Mouse (Mus musculus): ENCODE measurements around the gene Kdm5a.
A peak's percentile ranks its signal among the peaks of the same experiment; 100 is the strongest.

DNA sequence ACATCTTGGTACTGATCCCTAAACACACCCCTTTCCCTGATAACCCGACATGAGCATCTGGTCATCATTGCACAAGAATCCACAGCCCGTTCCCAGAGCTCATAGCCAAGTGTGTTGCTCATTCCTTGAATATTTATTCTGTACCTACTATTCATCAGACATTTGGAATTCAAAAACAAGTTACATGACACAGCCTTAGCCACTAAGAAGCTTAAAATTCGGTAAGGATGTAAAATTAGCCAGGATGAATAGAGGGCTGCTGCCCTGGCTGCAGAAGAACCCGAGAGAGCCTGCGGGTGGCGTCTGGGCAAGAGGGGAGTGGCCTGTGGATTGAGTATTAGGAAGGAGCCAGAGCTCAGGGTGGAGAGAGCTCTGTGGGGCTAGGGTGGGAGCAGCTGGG is 118.8 kb downstream of the Kdm5a start:
- 0 out of 2 replicates have a peak, but pooled peaks have one; percentile 3 for TF ChIP-seq CTCF (IDR thresholded peaks at IDR 0.05)
- no peak for TF ChIP-seq EP300 (IDR thresholded peaks at IDR 0.05)

Data from lung, postnatal 0 days (tissue).